9 mouse cellular contexts compared by ENCODE assay signal in the genomic region with DNA sequence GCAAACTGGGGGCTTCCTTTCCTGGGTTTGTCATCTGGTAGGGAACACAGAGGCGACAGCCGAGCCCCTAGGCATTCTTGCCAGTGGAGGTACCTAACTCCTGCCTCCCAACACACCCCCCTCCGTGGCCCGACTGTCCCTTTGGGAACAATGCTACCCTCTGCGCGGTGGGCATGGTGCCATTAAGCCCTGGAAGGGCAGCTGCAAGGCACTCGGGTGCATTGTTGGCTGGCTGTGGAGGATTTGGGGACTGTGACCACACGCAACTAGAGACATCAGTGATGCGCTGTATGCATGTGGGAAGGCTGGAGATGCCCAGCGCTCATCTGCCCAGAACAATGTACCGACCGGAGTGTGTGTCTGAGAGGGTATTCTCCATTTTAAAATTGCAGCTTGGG. TPM values are rescaled to one million over a fixed set of nuclear protein-coding genes. Genes with fewer than 3 reads are reported as not detected.
DNase-seq lines count a peak whose midpoint lies in the region; ATAC-seq and TF ChIP-seq lines count a peak whose summit lies in the region.
"Had no signal": no experiment of that assay in that cellular context is flagged by ENCODE, and none has a peak within 500 bp of the region (broad histone marks: within the 10 kb centered on the region; RNA-seq: fewer than 3 reads in every experiment).

No protein-coding gene starts in this region.

- no peaks in the 10 kb centered on the region for H3K27me3 ChIP-seq in hindbrain, embryonic 15.5 days
- no peaks in the 10 kb centered on the region for H3K27me3 ChIP-seq in midbrain, postnatal 0 days (ENCODE audit: insufficient read depth, low read length)
- H3K27me3 ChIP-seq in thymus, adult 2 months (ENCODE audit: control insufficient read depth, insufficient read depth, low read length), result no peaks in the 10 kb centered on the region

- no peaks in the 10 kb centered on the region for H3K9me3 ChIP-seq in hindbrain, embryonic 15.5 days
- no peaks in the 10 kb centered on the region for H3K9me3 ChIP-seq in midbrain, postnatal 0 days (ENCODE audit: low read length)
- H3K9me3 ChIP-seq: megakaryocyte, embryonic 14.5 days had no signal

- H3K4me1 ChIP-seq in hindbrain, embryonic 15.5 days (replicated peaks), result peaks cover 57% of the 10 kb centered on the region
- peaks cover 20% of the 10 kb centered on the region for H3K4me1 ChIP-seq in midbrain, postnatal 0 days (ENCODE audit: insufficient read depth, low read length)
- H3K4me1 ChIP-seq in thymus, adult 2 months (replicated peaks; ENCODE audit: control insufficient read depth, insufficient read depth, low read length), result no peaks in the 10 kb centered on the region
- H3K4me1 ChIP-seq: megakaryocyte, embryonic 14.5 days had no signal

- peak overlapping the region; percentile 84 for H3K27ac ChIP-seq in hindbrain, embryonic 15.5 days (replicated peaks)
- peak overlapping the region; percentile 81 for H3K27ac ChIP-seq in midbrain, postnatal 0 days (ENCODE audit: low read depth, low read length)
- H3K27ac ChIP-seq in thymus, adult 2 months (ENCODE audit: control insufficient read depth, insufficient read depth, low read length), result no peak overlapping the region

- 5% methylated on average over 12 of the region's 12 CpGs for WGBS in hindbrain, embryonic 15.5 days
- 4% methylated on average over 12 of the region's 12 CpGs for WGBS in midbrain, postnatal 0 days
- WGBS in thymus, adult 2 months, result 42% methylated on average over 12 of the region's 12 CpGs

- ATAC-seq in hindbrain, embryonic 15.5 days (ENCODE audit: low FRiP score, low read depth), result 0 out of 2 replicates have a peak, but pooled peaks have one; percentile 19
- ATAC-seq in midbrain, postnatal 0 days (ENCODE audit: low FRiP score), result peak; percentile 29

- no peak for TF ChIP-seq POLR2A in thymus, adult 2 months (IDR thresholded peaks at IDR 0.05; ENCODE audit: control insufficient read depth, extremely low read depth, insufficient read depth, low read length, poor library complexity)

- intact Hi-C loops in gastrocnemius, postnatal 14 days (cut with DNase I; ENCODE audit: low total_unique reads), result loop anchor here (10.0 kb wide), 1 partner anchor 209 kb away; no protein-coding TSS in a partner anchor

- no peak for TF ChIP-seq CTCF in midbrain, postnatal 0 days (IDR thresholded peaks at IDR 0.05)
- no peak for TF ChIP-seq CTCF in thymus, adult 2 months (IDR thresholded peaks at IDR 0.05; ENCODE audit: borderline replicate concordance, control insufficient read depth, extremely low read depth, insufficient read depth, low read length, poor library complexity)

- peak; percentile 48 for DNase-seq in gastrocnemius, postnatal 14 days
- DNase-seq in gastrocnemius, adult 8-10 months (ENCODE audit: low spot score in 2 of 2), result no peak
- peak; percentile 61 to 74 for DNase-seq in right cerebral cortex, postnatal 10 days (ENCODE audit: low spot score in 2 of 2)
- no peak for DNase-seq in right cerebral cortex, adult 18-20 months
- DNase-seq in midbrain, postnatal 0 days (ENCODE audit: low spot score), result no peak
- no peak for DNase-seq in adrenal gland, adult 2 months
- DNase-seq in thymus, adult 2 months, result no peak

- peak overlapping the region; percentile 74 for H3K9ac ChIP-seq in hindbrain, embryonic 15.5 days
- H3K9ac ChIP-seq in midbrain, postnatal 0 days (replicated peaks; ENCODE audit: low read length, poor library complexity, severe bottlenecking), result peak overlapping the region; percentile 86

- H3K4me3 ChIP-seq in hindbrain, embryonic 15.5 days, result peak overlapping the region; percentile 58
- H3K4me3 ChIP-seq in midbrain, postnatal 0 days (ENCODE audit: low read depth, low read length), result peak overlapping the region; percentile 77
- no peak overlapping the region for H3K4me3 ChIP-seq in thymus, adult 2 months (ENCODE audit: control insufficient read depth, insufficient read depth, low read length)
- H3K4me3 ChIP-seq: megakaryocyte, embryonic 14.5 days had no signal

- peak overlapping the region; percentile 65 for H3K4me2 ChIP-seq in hindbrain, embryonic 15.5 days
- peak overlapping the region; percentile 83 for H3K4me2 ChIP-seq in midbrain, postnatal 0 days (ENCODE audit: low read depth, low read length, poor library complexity, severe bottlenecking)

- H3K36me3 ChIP-seq in hindbrain, embryonic 15.5 days, result no peaks in the 10 kb centered on the region
- 0 out of 2 replicates have a peak, but pooled peaks cover 2% of the 10 kb centered on the region for H3K36me3 ChIP-seq in midbrain, postnatal 0 days (ENCODE audit: insufficient read depth, low read length)
- no peaks in the 10 kb centered on the region for H3K36me3 ChIP-seq in thymus, adult 2 months (ENCODE audit: control insufficient read depth, insufficient read depth, low read length)

RNA-seq across cellular contexts. Expression of a gene that starts 0.9 kb away (rescaled TPM):
- 10 to 100 TPM in 1 of 2 experiments, 1 to 10 TPM in 1; 9.5 to 13.9 TPM for total RNA-seq in gastrocnemius, postnatal 14 days (2021)
- total RNA-seq in gastrocnemius, adult 8-10 months (2022), result 1 to 10 TPM; 3.5 to 8.5 (median 5.3) TPM
- polyA plus RNA-seq in hindbrain, embryonic 15.5 days (2015; fragmentation: Nextera tagmentation; extraction: Ambion mirVana), result 343 and 372 TPM in 2 replicates
- 486 and 500 TPM in 2 replicates for total RNA-seq in midbrain, postnatal 0 days (2014; rRNA removed)
- 426 and 440 TPM in 2 replicates for polyA plus RNA-seq in midbrain, postnatal 0 days (2015; fragmentation: Nextera tagmentation; extraction: Ambion mirVana)
- 10 to 100 TPM; 34.9 to 40.4 TPM for total RNA-seq in adrenal gland, adult 2 months (2021)
- 73.8 and 87.2 TPM in 2 replicates for polyA plus RNA-seq in adrenal gland, adult 2 months (2012; rRNA removed)
- polyA plus RNA-seq in thymus, adult 2 months (2012; rRNA removed), result 9.8 TPM in 2 replicates

Comparison
In these comparisons a context has a peak if more than half of its experiments do, and no peak if none do; other contexts are left out.
1. DNase-seq: peak in gastrocnemius, postnatal 14 days (single experiment) and right cerebral cortex, postnatal 10 days (2 of 2); none in gastrocnemius, adult 8-10 months (0 of 2), right cerebral cortex, adult 18-20 months (single experiment), midbrain, postnatal 0 days (single experiment), adrenal gland, adult 2 months (single experiment) and thymus, adult 2 months (single experiment).
2. RNA of a gene that starts 0.9 kb away (total RNA-seq): 486 to 500 TPM in midbrain, postnatal 0 days; 34.9 to 40.4 TPM in adrenal gland, adult 2 months, 9.5 to 13.9 TPM in gastrocnemius, postnatal 14 days and 3.5 to 8.5 TPM in gastrocnemius, adult 8-10 months; every median in the first group is over 10 times any median in the second.